Mouse (Mus musculus) ES-E14 (cell line): Measurements from ENCODE around the gene Mrpl10. TPM values are rescaled to one million over a fixed set of nuclear protein-coding genes. Genes with fewer than 3 reads are reported as not detected.

Experiments used
- DNase-seq: peaks from one replicate; pipeline ENCODE4 v3.0.0-alpha.2; 2013; ENCODE audit warnings: low read depth, low spot score
- H3K27ac ChIP-seq: 2 replicates; pipeline ENCODE4 v1.5.1; 2012; ENCODE audit warnings: low read depth, mild to moderate bottlenecking, low read length, moderate library complexity, mixed read lengths; ENCODE audit not compliant: poor library complexity, insufficient read depth, severe bottlenecking
- H3K36me3 ChIP-seq: 2 replicates; pipeline ENCODE4 v1.6.1; 2012; ENCODE audit warnings: mild to moderate bottlenecking, low read length, moderate library complexity, mixed read lengths; ENCODE audit not compliant: control insufficient read depth, poor library complexity, insufficient read depth, severe bottlenecking
- H3K4me1 ChIP-seq, 2 experiments: fragments of 150-350 bp in 1 of 2; sonication (generic) in 1 of 2; 2 replicates each; pipeline ENCODE4 v1.6.1; 2012; ENCODE audit warnings: low read length in 2 of 2, mild to moderate bottlenecking in 1 of 2, mixed read lengths in 1 of 2; ENCODE audit not compliant: control insufficient read depth in 2 of 2, insufficient read depth in 2 of 2, poor library complexity in 1 of 2
- H3K4me3 ChIP-seq, 2 experiments: fragments of 150-350 bp in 1 of 2; sonication (generic) in 1 of 2; 2 replicates each; pipeline ENCODE4 v1.5.1; 2012; ENCODE audit warnings: low read length in 2 of 2, low read depth in 1 of 2, mild to moderate bottlenecking in 1 of 2, mixed read lengths in 1 of 2; ENCODE audit not compliant: insufficient read depth in 1 of 2, poor library complexity in 1 of 2, severe bottlenecking in 1 of 2
- H3K9ac ChIP-seq: 2 replicates; pipeline ENCODE4 v1.6.1; 2012; ENCODE audit warnings: low read depth, mild to moderate bottlenecking, low read length, mixed read lengths; ENCODE audit not compliant: poor library complexity, insufficient read depth, severe bottlenecking
- H3K9me3 ChIP-seq: fragments of 150-350 bp; sonication (generic); 2 replicates; pipeline ENCODE4 v1.6.1; 2012; ENCODE audit warnings: low read depth, mild to moderate bottlenecking, low read length; ENCODE audit not compliant: control insufficient read depth, insufficient read depth
- CHD2 ChIP-seq: IDR thresholded peaks from 2 replicates; pipeline ENCODE4 v1.6.1; 2014; ENCODE audit warnings: mild to moderate bottlenecking, low read depth, low read length, inconsistent platforms
- HCFC1 ChIP-seq: IDR thresholded peaks from 2 replicates; pipeline ENCODE4 v1.6.1; 2012; ENCODE audit warnings: low read length, inconsistent platforms, borderline replicate concordance; ENCODE audit not compliant: insufficient read depth
- MAFK ChIP-seq: IDR thresholded peaks from 2 replicates; pipeline ENCODE4 v1.6.1; 2014; ENCODE audit warnings: mild to moderate bottlenecking, low read depth, low read length, inconsistent platforms; ENCODE audit not compliant: insufficient read depth
- ZC3H11A ChIP-seq: IDR thresholded peaks from 2 replicates; pipeline ENCODE4 v1.6.1; 2012; ENCODE audit warnings: low read depth, mild to moderate bottlenecking, inconsistent platforms, low read length, borderline replicate concordance
- ZNF384 ChIP-seq: IDR thresholded peaks from 2 replicates; pipeline ENCODE4 v1.6.1; 2012; ENCODE audit warnings: low read depth, low read length, inconsistent platforms
- in situ Hi-C, 2 experiments: fragments of 600-800 bp; cut with MboI; formaldehyde crosslinking; loops; one replicate each; pipeline ENCODE4 v1.15.1; 2025; ENCODE audit warnings: low sequenced_read_pairs in 2 of 2, inconsistent platforms in 1 of 2; ENCODE audit not compliant: unreplicated experiment in 2 of 2
- total RNA-seq: library from RNA; depleted of rRNA; stranded (reverse); fragments of 300-350 nt; gene quantifications from 2 replicates; pipeline ENCODE4 v1.2.3, GENCODE M21; 2012

The Mrpl10 gene
- total RNA-seq, 1 experiment = 70.3 TPM

DNA sequence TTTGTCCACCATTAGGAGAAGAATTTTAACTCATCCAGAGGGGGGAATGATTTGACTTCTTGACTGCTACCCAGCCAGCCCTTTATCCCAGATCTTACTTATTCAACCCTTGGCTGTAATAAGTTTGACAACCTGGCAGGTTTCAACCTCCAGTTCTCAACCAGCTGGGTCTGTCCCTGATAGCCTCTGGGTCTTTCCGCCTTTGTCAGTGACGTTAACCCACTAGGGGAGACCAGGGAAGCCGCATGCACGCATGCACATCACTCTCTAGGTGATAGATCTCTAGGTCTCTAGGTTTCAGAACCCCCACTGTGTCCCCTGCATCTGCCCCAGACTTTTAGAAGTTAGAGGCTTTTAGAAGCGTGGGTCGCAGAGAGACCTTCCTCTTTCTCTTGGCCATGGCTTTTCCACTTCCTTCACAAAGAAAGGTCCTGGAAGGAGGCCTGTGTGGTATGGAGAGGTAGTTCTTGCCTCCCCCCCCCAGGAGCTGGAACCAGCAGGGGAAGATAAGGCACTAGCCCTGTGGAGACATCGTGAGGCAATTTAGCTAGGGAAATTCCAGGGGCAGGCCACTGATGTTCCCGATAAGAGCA lies 32.1 kb upstream of the Mrpl10 start:
- no peaks in the 10 kb centered on the region for H3K4me1 ChIP-seq
- TF ChIP-seq CHD2 (no peak), ZC3H11A (no peak), ZNF384 (no peak), MAFK (no peak), HCFC1 (no peak)
- H3K4me3 ChIP-seq = no peak overlapping the region
- H3K27ac ChIP-seq = no peak overlapping the region
- no peaks in the 10 kb centered on the region for H3K9me3 ChIP-seq
- in situ Hi-C loops = no loop called here
- no peak for DNase-seq
- H3K36me3 ChIP-seq = no peaks in the 10 kb centered on the region
- no peak overlapping the region for H3K9ac ChIP-seq

DNA sequence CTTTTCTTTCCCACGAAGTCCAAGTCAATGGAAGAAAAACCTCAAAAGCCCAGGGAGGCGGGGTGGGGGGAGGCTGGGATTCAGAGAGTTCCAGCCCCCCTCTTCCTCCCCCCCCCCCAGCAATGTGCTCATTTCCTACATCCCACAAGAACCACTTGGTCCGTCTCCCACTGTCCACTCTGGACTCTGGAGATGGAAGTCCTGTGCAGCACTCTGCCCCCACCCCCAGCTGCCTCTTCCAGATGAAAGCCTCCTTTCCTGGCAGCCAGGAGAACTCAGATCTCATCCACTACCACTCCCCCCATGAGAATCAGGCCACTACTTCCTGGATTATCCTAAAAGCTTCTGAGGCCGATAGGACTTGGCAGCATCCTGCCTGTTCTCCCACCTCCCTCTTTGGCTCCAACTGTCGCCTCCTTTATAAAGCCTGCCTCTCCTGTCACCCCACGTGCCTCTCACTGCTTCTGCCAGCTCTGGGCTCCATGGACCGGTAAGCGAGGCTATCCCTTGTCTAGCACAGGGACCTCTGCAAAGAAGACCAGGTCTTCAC lies 28.2 kb upstream of the Mrpl10 start, which contains the start of gene Sp6:
Sp6 (plus strand) TSS at position 274 of the 550 bp plus-strand sequence.
- no peaks in the 10 kb centered on the region for H3K9me3 ChIP-seq
- H3K4me1 ChIP-seq = no peaks in the 10 kb centered on the region
- no peak within 1 kb of the TSS for H3K27ac ChIP-seq
- DNase-seq = no peak
- in situ Hi-C loops = no loop called here
- H3K9ac ChIP-seq = no peak within 1 kb of the TSS
- no peak within 1 kb of the TSS for H3K4me3 ChIP-seq
- H3K36me3 ChIP-seq = no peaks in the 10 kb centered on the region
- TF ChIP-seq ZC3H11A = no peak
- no peak for TF ChIP-seq MAFK
- no peak for TF ChIP-seq HCFC1
- TF ChIP-seq CHD2 = no peak
- TF ChIP-seq ZNF384 = no peak

DNA sequence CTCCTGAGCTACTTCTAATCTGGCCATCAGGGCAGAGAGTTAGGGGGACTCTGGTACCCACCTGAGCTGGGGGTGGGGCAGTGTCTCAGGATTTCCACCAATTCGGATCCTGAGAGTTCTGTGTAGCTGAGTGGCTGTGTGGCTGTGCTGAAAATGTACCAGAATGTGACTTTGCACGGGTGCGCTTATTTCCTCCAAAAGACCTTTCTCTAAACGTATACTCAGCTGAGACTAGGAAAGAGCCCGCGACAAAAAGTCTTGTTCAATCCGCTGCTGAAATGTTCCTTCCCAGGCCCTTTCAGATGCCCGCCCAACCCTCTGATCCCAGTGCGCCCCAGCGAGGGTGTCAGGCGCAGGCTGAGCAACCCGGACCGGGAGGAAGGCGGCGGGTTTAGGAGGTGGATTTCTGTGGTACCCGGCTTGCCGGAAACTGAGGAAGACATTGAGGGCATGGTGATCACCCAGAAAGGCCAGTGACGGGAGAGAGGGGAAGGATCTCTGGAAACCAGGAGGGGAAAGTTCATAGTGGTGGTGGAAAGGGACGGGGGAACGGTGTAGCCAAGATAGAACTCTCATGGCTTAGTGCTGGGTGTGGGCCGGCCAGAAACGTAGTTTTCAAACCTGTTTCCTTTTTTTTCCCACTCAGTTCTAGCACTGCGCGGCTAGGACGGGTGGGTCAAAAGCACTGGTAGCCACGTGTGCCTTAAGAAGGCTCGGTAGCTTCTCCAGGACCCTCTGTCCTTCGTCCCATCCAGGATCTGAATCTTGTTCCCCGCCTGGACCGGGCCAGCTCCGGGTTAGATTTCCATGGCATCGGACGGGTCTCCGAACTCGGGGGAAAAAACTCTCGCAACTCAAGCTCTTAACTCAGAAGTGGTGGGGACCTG lies 23.4 kb upstream of the Mrpl10 start:
- Histone ChIP-seq H3K4me1 (peaks cover 1 to 2% of the 10 kb centered on the region in 2 experiments; a peak in 1 of 4 replicates), H3K9ac (peak overlapping the region; percentile 45), H3K36me3 (no peaks in the 10 kb centered on the region), H3K9me3 (no peaks in the 10 kb centered on the region), H3K4me3 (peak overlapping the region; percentile 57 to 84), H3K27ac (no peak overlapping the region)
- DNase-seq = no peak
- in situ Hi-C loops = no loop called here
- no peak for TF ChIP-seq CHD2
- no peak for TF ChIP-seq ZC3H11A
- no peak for TF ChIP-seq HCFC1
- no peak for TF ChIP-seq ZNF384
- no peak for TF ChIP-seq MAFK

- TF ChIP-seq ZNF384 = no peak
- no peak for TF ChIP-seq CHD2
- no peak for TF ChIP-seq MAFK
- TF ChIP-seq HCFC1 = no peak
- no peak for TF ChIP-seq ZC3H11A
- peaks cover 3 to 4% of the 10 kb centered on the region in 2 experiments; a peak in 1 of 4 replicates for H3K4me1 ChIP-seq
- no peak for DNase-seq
- H3K9me3 ChIP-seq = no peaks in the 10 kb centered on the region
- peak overlapping the region; percentile 73 for H3K9ac ChIP-seq
- peak overlapping the region; percentile 57 to 84 for H3K4me3 ChIP-seq
- no peak overlapping the region for H3K27ac ChIP-seq
- in situ Hi-C loops = no loop called here
- no peaks in the 10 kb centered on the region for H3K36me3 ChIP-seq
These were observed 22.6 kb upstream of the Mrpl10 start for GRCm38 (mm10) chr11:97018583-97019344.
